Mouse (Mus musculus) heart, postnatal 14 days (tissue): ENCODE data around the gene Cpsf6. TPM values are rescaled to one million over a fixed set of nuclear protein-coding genes. Genes with fewer than 3 reads are reported as not detected.

Experiments
- DNase-seq, 2 experiments: peaks; one replicate each; pipeline ENCODE4 v3.0.0; 2021 to 2022
- intact Hi-C: fragments of 180-260 bp; cut with DNase I; formaldehyde crosslinking; loops from one replicate; pipeline ENCODE4 v1.15.1; 2025
- long read RNA-seq, 2 experiments: library from polyadenylated mRNA; stranded (forward); transcript quantifications; one replicate each; pipeline ENCODE4 v2.0.0; 2021
- total RNA-seq, 2 experiments: library from RNA; stranded (reverse); gene quantifications; 2 replicates each; pipeline ENCODE4 v1.2.3; 2021

The Cpsf6 gene
- 10 to 100 TPM; 43.6 to 43.8 TPM for total RNA-seq
- long read RNA-seq, experiment 1, full-length matches to known transcripts: 30 of 56 reads
- long read RNA-seq, experiment 1, partial matches to known transcripts: 4 of 56 reads
- long read RNA-seq, experiment 1, other reads (novel, unspliced or antisense): 22 of 56 reads
- long read RNA-seq, experiment 2, full-length matches to known transcripts: 23 of 41 reads
- long read RNA-seq, experiment 2, partial matches to known transcripts: 3 of 41 reads
- long read RNA-seq, experiment 2, other reads (novel, unspliced or antisense): 15 of 41 reads

- intact Hi-C loops: no loop called here
- no peak for DNase-seq
Measured at GRCm38 (mm10) chr10:117379908-117380307, at the start of gene Cpsf6. Gene Cpsf6 (minus strand): TSS chr10:117380015.

GRCm38 (mm10) chr10:117426615-117426969 lies 46.8 kb upstream of the Cpsf6 start:
- DNase-seq: no peak
- intact Hi-C loops: no loop called here

GRCm38 (mm10) chr10:117425907-117426614 lies 46.2 kb upstream of the Cpsf6 start:
- intact Hi-C loops: no loop called here
- no peak for DNase-seq

GRCm38 (mm10) chr10:117425013-117425412 lies 45.2 kb upstream of the Cpsf6 start:
- intact Hi-C loops: no loop called here
- no peak for DNase-seq

GRCm38 (mm10) chr10:117424146-117424905 lies 44.5 kb upstream of the Cpsf6 start:
- intact Hi-C loops: no loop called here
- DNase-seq: no peak

GRCm38 (mm10) chr10:117423025-117424002 lies 43.5 kb upstream of the Cpsf6 start:
- intact Hi-C loops: no loop called here
- DNase-seq: no peak

GRCm38 (mm10) chr10:117422174-117422808 lies 42.5 kb upstream of the Cpsf6 start:
- intact Hi-C loops: no loop called here

GRCm38 (mm10) chr10:117421283-117422107 lies 41.7 kb upstream of the Cpsf6 start:
- intact Hi-C loops: no loop called here
- DNase-seq: no peak

More at GRCm38 (mm10) chr10:117422174-117422808, 42.5 kb upstream of the Cpsf6 start:
- DNase-seq: no peak

- intact Hi-C loops: no loop called here
- no peak for DNase-seq
Measured at GRCm38 (mm10) chr10:117420502-117421282, 40.9 kb upstream of the Cpsf6 start.

GRCm38 (mm10) chr10:117419577-117420290 lies 39.9 kb upstream of the Cpsf6 start:
- DNase-seq: no peak
- intact Hi-C loops: no loop called here

- no peak for DNase-seq
- intact Hi-C loops: no loop called here
Measured at GRCm38 (mm10) chr10:117418668-117419237, 38.9 kb upstream of the Cpsf6 start.

GRCm38 (mm10) chr10:117417772-117418667 lies 38.2 kb upstream of the Cpsf6 start:
- DNase-seq: no peak
- intact Hi-C loops: no loop called here

- intact Hi-C loops: no loop called here
Measured at GRCm38 (mm10) chr10:117417470-117417767, 37.6 kb upstream of the Cpsf6 start.

GRCm38 (mm10) chr10:117416636-117417469 lies 37.0 kb upstream of the Cpsf6 start:
- no peak for DNase-seq
- intact Hi-C loops: no loop called here

More at GRCm38 (mm10) chr10:117417470-117417767, 37.6 kb upstream of the Cpsf6 start:
- no peak for DNase-seq

GRCm38 (mm10) chr10:117416095-117416494 lies 36.3 kb upstream of the Cpsf6 start:
- intact Hi-C loops: no loop called here
- DNase-seq: no peak
